Mouse (Mus musculus) small intestine, adult 2 months (tissue): Measurements from ENCODE around the gene Serpina3c.

Experiments
- CTCF ChIP-seq: fragments of 200-500 bp; IDR thresholded peaks from 2 replicates; pipeline ENCODE4 v1.5.1; 2012; ENCODE audit warnings: low read depth, mild to moderate bottlenecking, control low read depth, inconsistent platforms, low read length, moderate library complexity, mixed read lengths; ENCODE audit not compliant: insufficient replicate concordance, insufficient read length; ENCODE audit errors: extremely low read depth
- POLR2A ChIP-seq: fragments of 200-500 bp; IDR thresholded peaks from 2 replicates; pipeline ENCODE4 v1.6.1; 2012; ENCODE audit warnings: low read depth, mild to moderate bottlenecking, control low read depth, inconsistent platforms, low read length, moderate library complexity

GRCm38 (mm10) chr12:104100768-104101167, 52.9 kb downstream of the Serpina3c start, which contains the start of gene Serpina5:
- TF ChIP-seq CTCF (no peak), POLR2A (no peak)
